Mouse (Mus musculus): ENCODE measurements at regions not wholly inside any gene's neighbourhood (a gene's known extent, or its start where the extent isn't known, plus 50 kb on each side); places are given as distances from the start of the nearest gene placed in this dataset.

GRCm38 (mm10) chr14:67181586-67181985 lies 1172.6 kb upstream of the Gulo start:
- peak; percentile 18 for DNase-seq

GRCm38 (mm10) chr14:67179549-67179948 lies 1170.5 kb upstream of the Gulo start:
- DNase-seq, result no peak

GRCm38 (mm10) chr14:67178329-67179039 lies 1169.5 kb upstream of the Gulo start:
- no peak for DNase-seq

- no peak for DNase-seq
These were observed 1167.7 kb upstream of the Gulo start for GRCm38 (mm10) chr14:67176672-67177071.

- DNase-seq, result no peak
These were observed 1167.1 kb upstream of the Gulo start for GRCm38 (mm10) chr14:67176100-67176499.

GRCm38 (mm10) chr14:67174929-67175328 lies 1165.9 kb upstream of the Gulo start:
- no peak for DNase-seq

- no peak for DNase-seq
These were observed 1161.8 kb upstream of the Gulo start for GRCm38 (mm10) chr14:67170801-67171200.

GRCm38 (mm10) chr14:67170248-67170647 lies 1161.2 kb upstream of the Gulo start:
- DNase-seq, result peak; percentile 67

- no peak for DNase-seq
These were observed 1160.2 kb upstream of the Gulo start for GRCm38 (mm10) chr14:67169201-67169600.

GRCm38 (mm10) chr14:67159996-67160395 lies 1151.0 kb upstream of the Gulo start:
- DNase-seq, result no peak

- DNase-seq, result no peak
These were observed 1149.9 kb upstream of the Gulo start for GRCm38 (mm10) chr14:67158867-67159266.

- no peak for DNase-seq
These were observed 1147.4 kb upstream of the Gulo start for GRCm38 (mm10) chr14:67156366-67156765.

GRCm38 (mm10) chr14:67153621-67154020 lies 1144.6 kb upstream of the Gulo start:
- DNase-seq, result no peak

- DNase-seq, result peak; percentile 46
These were observed 1141.0 kb upstream of the Gulo start for GRCm38 (mm10) chr14:67149961-67150471.

GRCm38 (mm10) chr14:67149091-67149490 lies 1140.1 kb upstream of the Gulo start:
- no peak for DNase-seq

- no peak for DNase-seq
These were observed 1137.6 kb upstream of the Gulo start for GRCm38 (mm10) chr14:67146602-67147001.

GRCm38 (mm10) chr14:67145046-67145445 lies 1136.0 kb upstream of the Gulo start:
- no peak for DNase-seq

GRCm38 (mm10) chr14:67144461-67144985 lies 1135.5 kb upstream of the Gulo start:
- DNase-seq, result no peak

- DNase-seq, result no peak
These were observed 1134.8 kb upstream of the Gulo start for GRCm38 (mm10) chr14:67143826-67144225.

- DNase-seq, result no peak
These were observed 1133.7 kb upstream of the Gulo start for GRCm38 (mm10) chr14:67142556-67143250.

GRCm38 (mm10) chr14:67141581-67142441 lies 1132.8 kb upstream of the Gulo start:
- peak; percentile 23 for DNase-seq

- DNase-seq, result no peak
These were observed 1132.1 kb upstream of the Gulo start for GRCm38 (mm10) chr14:67141151-67141550.

GRCm38 (mm10) chr14:67139674-67140073 lies 1130.7 kb upstream of the Gulo start:
- DNase-seq, result no peak
